Mouse (Mus musculus): ENCODE results near the gene Gnl2.

Gnl2 gene

DNA sequence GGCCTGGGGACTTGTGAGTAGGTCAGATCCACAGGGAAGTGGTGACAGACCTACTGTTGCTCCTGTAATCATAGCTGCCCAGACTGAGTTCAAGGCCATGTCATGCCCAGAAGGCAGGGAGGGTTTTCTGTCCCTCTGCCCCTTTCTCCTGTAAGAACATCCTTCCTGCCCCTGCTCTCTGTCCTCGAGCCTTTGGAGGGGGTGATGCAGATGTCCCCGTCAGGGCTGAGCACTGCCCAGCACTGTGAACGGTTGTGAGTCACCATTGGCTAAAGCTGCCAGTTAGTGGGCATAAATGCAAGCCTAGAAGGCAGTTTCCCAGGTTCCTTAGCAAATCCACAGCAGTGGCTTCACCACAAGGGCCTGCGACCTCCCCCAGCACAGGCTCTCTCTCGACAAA is 76.6 kb downstream of the Gnl2 start:
- no peak for DNase-seq

DNA sequence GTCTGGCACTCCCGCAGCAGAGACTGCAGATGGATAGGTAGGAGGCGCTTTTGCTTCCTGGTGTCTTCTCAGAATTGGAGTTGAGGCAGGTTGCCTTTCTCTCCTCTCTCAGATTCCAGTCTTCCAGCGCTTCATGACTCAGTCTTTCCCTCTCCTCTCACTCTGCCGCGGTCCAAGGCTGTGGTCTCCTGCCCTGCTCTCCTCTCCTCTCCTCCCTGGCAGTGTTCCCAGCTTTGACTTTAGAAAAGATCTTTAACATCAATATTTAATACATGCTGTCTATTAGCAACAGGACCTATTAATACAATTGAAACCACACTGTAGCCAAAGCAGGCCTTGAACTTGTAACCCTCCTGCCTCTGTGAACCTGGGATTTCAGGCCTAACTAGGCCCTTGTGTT is 79.7 kb downstream of the Gnl2 start:
- DNase-seq, result no peak

DNA sequence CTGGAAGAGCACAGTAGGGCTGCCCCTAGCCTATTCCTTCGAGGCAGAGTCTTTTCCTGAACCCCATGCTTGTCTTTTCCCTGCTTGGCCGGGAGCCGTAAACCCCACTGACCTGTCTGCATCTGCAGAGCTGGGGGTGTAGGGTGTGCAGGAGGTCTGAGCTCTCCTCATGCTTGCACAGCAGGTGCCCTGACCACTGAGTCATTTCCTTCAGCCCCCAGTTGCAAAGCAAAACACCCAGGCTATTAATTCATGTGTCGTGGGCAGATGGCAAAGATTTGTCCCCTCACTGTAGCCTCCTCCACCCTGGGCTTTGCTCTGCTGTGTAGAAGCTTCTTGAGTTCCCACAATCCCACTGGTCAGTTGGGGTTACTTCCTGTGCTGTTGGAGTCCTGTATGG is 81.0 kb downstream of the Gnl2 start:
- no peak for DNase-seq

DNA sequence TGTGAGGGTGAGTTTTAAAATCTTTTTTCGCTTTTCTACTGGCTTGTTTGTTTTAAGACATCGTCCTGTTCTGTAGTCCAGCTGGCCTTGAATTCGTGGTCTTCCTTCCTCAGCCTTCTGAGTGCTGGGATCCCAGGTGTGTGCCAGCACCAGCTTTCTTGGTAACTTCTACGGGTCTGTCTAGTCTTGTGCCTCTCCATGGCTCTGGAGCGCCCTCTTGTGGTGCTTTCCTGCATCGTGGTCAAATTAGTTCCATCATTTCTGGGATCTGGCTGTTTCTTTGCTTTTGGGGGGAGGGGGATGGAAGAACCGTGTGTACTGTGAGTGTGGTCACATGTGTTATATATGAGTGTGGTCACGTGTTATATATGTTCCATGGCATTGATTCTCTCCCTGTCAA is 83.1 kb downstream of the Gnl2 start:
- DNase-seq, result peak; percentile 92 to 93

DNA sequence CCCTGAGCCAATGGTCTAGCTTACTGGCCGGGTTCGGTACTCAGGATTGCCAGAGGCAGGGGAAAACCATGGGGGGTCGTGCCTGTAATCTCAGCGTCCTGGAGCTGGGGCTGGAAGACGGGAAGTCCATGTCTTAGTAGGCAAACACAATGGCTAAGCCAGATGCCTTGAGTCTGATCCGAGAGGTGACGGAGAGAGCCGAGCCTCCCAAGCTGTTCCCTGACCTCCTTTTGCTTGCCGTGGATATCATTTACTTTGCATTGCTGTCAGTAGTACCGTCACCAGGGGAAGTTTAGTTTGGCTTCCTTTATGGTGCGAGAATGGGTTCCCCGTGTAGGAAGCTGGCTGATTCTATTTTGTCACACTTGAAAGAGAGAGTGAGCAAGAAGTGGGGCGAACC is 84.9 kb downstream of the Gnl2 start:
- no peak for DNase-seq
